Mouse (Mus musculus) c-Kit-positive CD71-positive TER-119-negative erythroid progenitor cells, embryonic 14.5 days (primary cell): ENCODE results near the gene Parp16.
"Not testable (repeated sequence)": the region's sequence is repeated elsewhere in the genome, so short reads cannot be mapped to it uniquely, and the experiment has no call there.

Source experiments
- DNase-seq: peaks from one replicate; pipeline ENCODE4 v3.0.0-alpha.2; 2013; ENCODE audit warnings: low read depth

Parp16 gene

GRCm38 (mm10) chr9:65178336-65179213 is 16.6 kb upstream of the Parp16 start:
- DNase-seq: no peak

- peak; percentile 30 for DNase-seq
Observed at GRCm38 (mm10) chr9:65179817-65180624, 15.1 kb upstream of the Parp16 start.

- peak; percentile 86 for DNase-seq
Observed at GRCm38 (mm10) chr9:65188599-65188998, 6.6 kb upstream of the Parp16 start.

GRCm38 (mm10) chr9:65190306-65190705 is 4.8 kb upstream of the Parp16 start:
- no peak for DNase-seq

GRCm38 (mm10) chr9:65191389-65191754 is 3.8 kb upstream of the Parp16 start:
- DNase-seq: no peak

- no peak for DNase-seq
Observed at GRCm38 (mm10) chr9:65191755-65192469, 3.2 kb upstream of the Parp16 start.

GRCm38 (mm10) chr9:65193214-65193613 is 1.9 kb upstream of the Parp16 start:
- DNase-seq: no peak

GRCm38 (mm10) chr9:65195621-65195981 is 448 bp downstream of the Parp16 start:
- DNase-seq: no peak

- peak; percentile 75 for DNase-seq
Observed at GRCm38 (mm10) chr9:65195982-65196737, 1.0 kb downstream of the Parp16 start.

- DNase-seq: peak; percentile 84
Observed at GRCm38 (mm10) chr9:65196738-65197569, 1.8 kb downstream of the Parp16 start.

- peak; percentile 44 for DNase-seq
Observed at GRCm38 (mm10) chr9:65197826-65198225, 2.7 kb downstream of the Parp16 start.

- no peak for DNase-seq
Observed at GRCm38 (mm10) chr9:65199723-65200122, 4.6 kb downstream of the Parp16 start.

GRCm38 (mm10) chr9:65200606-65201005 is 5.5 kb downstream of the Parp16 start:
- no peak for DNase-seq

- no peak for DNase-seq
Observed at GRCm38 (mm10) chr9:65201021-65201380, 5.8 kb downstream of the Parp16 start.

GRCm38 (mm10) chr9:65201381-65202164 is 6.4 kb downstream of the Parp16 start:
- DNase-seq: peak; percentile 86

GRCm38 (mm10) chr9:65202165-65202754 is 7.1 kb downstream of the Parp16 start:
- DNase-seq: no peak

GRCm38 (mm10) chr9:65205049-65205815 is 10.1 kb downstream of the Parp16 start:
- no peak for DNase-seq

- not testable (repeated sequence) for DNase-seq
Observed at GRCm38 (mm10) chr9:65207041-65207815, 12.1 kb downstream of the Parp16 start.
